Mouse (Mus musculus): ENCODE results near the gene Gbx1.
"Not testable (repeated sequence)": the region's sequence is repeated elsewhere in the genome, so short reads cannot be mapped to it uniquely, and the experiment has no call there.

Gene Gbx1

DNA sequence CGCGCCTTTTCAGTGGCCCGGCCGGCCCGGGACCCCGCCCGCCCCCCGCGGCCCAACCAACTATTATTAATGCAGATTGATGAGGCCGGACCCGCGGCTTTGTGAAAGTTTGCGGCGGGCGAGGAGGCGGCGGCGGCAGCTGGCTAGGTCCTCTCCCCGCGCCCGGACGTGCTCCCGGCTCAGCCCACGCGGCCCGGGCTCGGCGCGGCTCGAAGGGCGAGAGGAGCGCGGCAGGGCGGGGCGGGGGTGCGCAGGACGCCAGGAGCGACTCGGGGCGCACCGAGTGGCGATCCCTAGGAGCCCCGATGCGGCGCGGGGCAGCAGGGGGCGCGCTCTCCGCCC lies at the start of gene Gbx1:
Gbx1 (minus strand) TSS at position 314 of the 342 bp plus-strand sequence.
- peak; percentile 57 for DNase-seq (ENCODE audit: low read depth, low spot score)

DNA sequence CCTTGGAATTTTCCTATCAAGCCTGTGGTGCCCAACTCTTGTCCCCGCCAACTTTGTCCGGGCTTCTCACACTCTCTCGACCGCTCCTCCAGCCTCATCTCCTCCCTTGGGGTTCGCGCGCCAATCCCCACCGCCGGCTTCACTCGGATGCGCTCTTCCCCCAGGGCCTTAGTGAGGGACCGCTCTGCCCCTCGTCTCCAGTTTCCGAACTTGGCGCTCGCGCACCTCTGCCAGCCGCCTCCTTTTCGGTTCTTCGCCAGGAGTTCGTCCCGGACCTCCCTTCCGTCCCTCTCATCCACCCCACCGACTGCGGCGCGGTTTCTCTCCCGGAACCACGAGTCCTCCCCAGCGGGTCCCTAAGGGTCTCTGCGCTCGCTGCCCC lies 49.8 kb upstream of the Gbx1 start:
- no peak for DNase-seq (ENCODE audit: low read depth, low spot score)

DNA sequence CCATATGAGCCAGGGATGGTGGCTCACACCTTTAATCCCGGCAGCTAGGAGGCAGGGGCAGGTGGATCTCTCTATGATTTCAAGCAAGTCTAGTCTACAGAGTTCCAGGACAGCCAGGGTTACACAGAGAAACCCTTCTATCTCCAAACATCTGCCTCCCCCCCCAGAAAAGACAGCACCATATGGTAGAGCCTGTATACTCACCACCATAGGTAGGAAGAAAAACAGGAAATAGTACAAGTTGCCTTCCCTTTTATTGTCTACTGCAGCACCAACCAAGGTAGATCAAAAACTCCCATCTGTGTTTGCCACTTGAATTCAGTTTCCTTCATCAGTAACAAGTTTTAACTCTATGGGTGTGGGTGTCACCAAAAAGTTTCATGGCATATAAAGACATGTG lies 48.9 kb upstream of the Gbx1 start:
- no peak for DNase-seq (ENCODE audit: low read depth, low spot score)

DNA sequence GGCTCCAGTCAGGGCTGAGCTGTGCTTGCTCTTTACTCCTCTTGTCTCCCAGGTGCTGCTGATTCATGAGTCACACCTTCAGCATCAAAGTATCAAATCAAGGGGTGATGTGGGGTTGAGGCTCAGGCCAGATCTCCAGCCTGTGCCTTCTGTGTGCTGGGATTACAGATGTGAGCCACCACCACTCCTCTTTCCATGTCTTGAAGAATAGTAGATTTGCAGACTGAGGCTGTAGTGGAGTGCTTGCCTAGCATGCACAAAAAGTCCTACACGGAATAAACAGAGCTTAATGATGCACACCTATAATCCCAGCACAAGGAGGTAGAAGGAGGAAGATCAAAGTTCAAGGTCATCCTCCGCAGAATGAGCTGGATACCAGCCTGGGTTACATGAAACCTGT lies 29.7 kb upstream of the Gbx1 start, which contains the start of gene 4931409K22Rik:
4931409K22Rik (minus strand) TSS at position 101 of the 400 bp plus-strand sequence.
- no peak for DNase-seq (ENCODE audit: low read depth, low spot score)

DNA sequence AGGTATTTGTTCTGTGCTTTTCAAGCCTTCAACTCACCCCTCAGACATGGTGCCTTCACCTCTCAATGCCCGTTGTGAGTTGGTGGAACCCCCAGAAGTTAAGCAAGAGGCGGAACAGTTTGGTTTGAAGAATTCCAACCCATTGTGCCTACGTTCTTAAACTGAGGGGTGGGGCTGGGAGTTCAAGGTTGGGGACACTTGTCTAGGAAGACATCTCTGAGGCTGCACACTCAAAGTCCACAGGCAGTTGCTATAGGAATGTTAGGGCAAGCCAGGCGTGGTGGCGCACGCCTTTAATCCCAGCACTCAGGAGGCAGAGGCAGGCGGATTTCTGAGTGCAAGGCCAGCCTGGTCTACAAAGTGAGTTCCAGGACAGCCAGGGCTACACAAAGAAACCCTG lies 28.3 kb upstream of the Gbx1 start:
- DNase-seq (ENCODE audit: low read depth, low spot score), result not testable (repeated sequence)

DNA sequence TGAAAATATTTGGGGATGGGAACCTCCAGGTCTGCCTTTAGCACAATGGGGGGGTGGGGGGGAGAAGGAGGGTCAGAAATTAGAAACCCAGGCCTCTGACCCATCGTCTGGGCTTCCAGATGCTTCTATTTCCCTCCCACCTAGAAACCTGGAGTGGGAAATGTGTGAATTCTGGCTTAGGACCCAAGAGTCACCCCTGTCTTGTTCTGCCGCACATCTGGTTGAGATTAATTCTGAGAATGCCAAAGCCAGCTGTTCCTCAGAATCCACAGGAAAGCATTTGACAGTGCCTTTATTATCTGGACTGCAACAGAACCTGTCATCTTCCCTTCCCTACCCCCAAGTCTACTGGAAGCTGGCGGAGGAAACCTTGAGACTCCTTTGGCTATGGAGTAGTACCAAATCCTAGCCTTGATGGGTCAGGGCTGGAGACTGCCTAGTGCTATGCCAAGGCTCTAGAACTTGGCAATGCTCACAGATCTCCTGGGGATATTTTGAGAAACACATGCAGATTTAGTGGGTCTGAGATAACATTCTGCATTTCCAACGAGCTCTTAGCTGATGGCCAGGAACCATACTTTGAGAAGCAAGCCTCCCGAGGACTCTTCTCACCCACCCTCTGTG lies 26.7 kb upstream of the Gbx1 start:
- peak; percentile 53 for DNase-seq (ENCODE audit: low read depth, low spot score)

DNA sequence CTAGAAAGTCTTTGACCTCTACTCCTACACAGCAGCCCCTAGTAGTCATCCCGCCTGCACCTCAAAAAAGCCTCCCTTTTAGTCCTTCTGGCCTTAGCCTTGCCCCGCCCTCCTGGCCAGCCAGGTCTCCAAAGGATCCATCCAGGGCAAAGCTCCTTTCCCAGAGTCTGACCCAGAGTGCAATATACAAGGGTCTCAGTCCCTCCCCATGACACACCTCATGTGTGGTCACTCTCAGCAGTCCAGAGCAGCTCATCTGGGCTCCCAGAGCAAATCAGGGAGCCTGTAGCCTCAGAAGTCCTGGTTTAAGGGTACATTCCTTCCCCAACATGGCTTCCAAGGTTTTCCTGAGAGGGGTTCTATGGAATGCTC lies 24.3 kb upstream of the Gbx1 start:
- DNase-seq (ENCODE audit: low read depth, low spot score), result no peak

DNA sequence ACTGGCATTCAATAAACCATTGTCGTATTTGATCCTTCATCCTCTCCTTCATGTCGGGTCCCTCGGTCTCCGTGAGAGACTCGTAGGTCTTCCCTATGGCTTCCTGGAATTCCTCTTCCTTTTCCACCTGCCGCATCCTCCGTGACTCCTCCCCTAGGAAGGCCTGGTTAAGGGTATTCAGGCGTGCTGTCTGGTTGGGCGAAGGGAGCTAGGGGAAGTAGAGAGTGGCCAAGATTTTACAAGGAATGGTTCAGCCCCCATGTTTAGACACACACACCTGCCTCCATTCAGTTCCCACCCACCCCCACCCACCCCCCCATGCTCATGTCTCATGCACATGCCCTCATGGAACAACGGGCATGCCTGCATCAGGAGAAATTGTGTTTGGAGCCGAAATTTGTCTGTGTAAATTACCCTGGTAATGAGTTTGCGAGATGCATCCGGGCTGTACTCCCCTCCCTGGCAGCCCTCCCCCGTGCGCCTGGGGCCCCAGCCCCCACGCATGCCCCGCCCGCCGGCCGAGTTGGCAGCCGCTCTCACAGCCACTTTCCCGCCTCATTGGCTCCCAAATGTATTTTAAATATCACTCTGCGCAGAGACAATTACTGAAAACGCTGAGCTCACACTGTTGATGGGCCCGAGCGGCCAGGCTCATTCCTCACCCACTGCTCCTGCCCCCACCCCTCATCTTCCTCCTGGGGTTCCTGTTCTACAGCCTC lies 23.8 kb upstream of the Gbx1 start:
- DNase-seq (ENCODE audit: low read depth, low spot score), result no peak

DNA sequence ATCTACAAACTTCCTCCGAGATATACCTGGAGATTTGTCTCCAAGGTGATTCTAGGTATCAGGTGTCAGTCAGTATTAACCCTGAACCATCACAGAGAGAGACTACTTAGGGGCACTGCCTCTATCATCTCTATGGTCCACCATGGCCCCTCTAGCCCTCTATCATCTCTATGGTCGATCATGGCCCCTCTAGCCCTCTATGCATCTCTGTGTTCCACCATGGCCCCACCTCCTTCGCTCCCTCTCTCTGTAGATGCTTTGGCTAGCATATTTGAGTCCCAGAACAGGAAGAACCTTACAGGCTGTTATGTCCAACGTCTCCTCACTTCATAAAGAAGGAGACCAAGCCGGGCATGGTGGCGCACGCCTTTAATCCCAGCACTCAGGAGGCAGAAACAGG lies 15.6 kb upstream of the Gbx1 start:
- no peak for DNase-seq (ENCODE audit: low read depth, low spot score)

DNA sequence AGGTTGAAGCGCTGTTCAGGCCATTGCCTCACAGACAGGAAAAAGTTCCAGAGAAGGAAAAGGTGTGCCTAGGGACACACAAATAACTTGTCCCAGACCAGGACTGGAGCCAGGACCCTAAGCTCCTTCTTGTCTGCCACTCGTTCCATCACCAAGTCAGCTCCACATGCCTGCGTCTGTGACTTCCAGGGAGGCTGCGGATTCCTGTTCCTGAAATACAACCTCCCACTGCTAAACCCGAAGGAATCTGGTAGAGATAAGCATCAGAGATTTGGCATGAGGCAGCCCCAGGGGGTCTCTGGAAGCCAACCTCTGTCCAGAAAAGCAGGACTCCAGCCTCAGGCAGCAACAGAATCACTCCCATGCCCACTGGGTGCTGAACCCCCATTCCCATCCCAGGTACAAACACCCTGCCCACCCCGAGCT lies 14.2 kb upstream of the Gbx1 start:
- DNase-seq (ENCODE audit: low read depth, low spot score), result no peak

DNA sequence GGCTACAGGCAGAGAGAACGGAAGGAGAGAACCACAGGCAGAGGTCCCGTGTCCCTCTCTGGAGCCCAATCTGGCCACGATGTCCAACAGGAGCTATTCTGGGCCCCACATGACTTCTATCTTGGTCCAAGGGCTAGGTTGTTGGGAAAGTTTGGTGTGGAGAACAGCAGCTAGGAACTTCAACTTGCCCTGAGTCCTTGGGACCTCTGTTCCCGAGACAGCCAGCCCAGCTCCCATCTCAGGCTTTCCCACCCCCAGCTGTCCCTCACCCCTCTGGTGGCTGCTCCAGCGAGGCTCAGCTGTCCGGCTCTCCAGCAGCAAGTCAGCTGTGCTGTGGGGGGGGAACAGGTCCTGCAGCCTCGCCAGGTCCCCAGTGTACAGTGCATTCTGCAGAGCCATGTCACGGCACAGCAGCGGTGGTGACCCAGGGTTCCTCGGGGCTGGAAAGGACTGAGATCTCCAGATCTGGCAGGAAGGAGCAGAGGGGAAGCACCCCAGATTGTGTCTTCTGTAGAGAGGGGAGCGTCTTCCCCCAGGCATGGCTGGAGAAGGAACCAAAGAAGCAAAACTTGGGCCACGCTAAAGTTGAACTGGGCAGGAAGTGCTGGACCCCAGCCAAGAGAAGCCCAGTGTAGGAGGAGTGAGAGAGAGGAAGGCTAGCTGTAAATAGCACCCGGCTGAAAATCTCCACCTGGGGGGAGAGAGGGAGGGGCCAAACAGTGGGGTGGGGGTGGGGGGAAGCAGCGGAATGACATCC lies 13.6 kb upstream of the Gbx1 start, which contains the start of gene Asb10:
Asb10 (minus strand) TSS at position 592 of the 757 bp plus-strand sequence.
- DNase-seq (ENCODE audit: low read depth, low spot score), result no peak

DNA sequence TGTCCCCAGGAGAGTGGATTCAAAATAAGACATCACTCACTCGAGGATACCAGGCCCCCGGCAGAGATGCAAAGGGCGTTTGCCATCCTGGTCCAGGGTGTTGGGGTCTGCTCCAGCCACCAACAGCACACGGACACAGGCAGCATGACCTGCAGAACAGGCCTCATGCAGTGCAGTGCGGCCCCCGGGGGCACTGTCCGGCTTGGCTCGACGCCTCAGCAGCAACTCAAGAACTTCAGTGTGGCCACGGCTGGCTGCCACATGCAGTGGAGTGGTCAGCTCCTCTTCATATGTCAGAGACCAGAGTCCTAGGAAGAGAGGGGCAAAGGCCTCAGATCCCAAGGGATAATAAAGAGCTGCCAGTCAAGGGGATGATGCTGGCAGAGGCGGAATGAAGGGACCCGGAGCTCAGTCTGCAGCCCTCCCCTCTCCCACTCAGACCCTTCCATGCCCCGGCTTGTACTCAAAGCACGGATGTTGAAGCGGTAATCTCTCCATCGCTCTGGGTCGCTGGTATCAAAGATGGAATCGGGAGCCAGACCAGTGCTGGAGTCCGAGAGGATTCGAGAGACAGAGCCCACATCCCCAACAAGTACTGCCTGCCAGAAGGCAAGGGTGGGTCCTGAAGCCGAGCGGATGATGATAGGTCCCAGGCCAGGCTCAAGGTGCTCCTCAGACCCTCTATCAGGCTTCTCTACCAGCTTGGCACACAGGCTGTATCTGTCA lies 12.7 kb upstream of the Gbx1 start:
- DNase-seq (ENCODE audit: low read depth, low spot score), result no peak

DNA sequence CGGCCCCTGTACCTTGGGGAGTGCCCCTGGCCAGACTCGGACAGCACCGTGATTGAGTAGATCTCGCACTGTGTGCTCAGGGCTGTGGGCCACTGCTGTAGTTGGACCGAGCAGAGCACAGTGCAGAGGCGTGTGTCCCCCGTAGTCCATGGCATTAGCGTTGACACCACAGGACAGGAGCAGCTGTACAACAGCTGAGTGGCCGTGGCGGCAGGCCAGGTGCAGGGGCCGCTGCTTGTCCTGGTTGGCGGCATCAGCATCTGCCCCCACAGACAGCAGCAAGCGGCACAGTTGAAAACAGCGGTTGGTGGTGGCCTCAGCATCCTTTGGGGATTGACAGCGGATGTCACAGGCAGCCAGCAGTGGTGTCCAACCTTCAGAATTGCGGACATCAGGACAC lies 10.6 kb upstream of the Gbx1 start:
- no peak for DNase-seq (ENCODE audit: low read depth, low spot score)

DNA sequence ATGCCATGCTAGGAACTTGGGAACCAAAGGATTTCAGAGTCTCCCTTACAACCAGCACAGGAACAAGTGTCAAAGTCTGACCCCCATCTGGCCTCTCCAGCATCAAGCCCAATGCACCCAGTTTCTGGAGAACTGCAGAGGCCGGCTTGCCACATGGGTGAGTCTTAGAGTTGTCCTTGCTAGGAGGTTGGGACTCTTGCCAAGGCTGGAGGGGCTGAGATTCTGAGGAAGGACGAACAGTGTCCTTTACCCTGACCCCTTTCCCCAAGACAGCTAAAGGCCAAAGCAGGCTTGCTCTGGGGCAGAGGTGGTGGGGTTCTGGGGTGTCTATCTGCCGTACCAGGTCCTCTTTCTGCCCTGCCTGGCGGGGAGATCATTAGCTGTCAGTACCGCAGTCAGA lies 9.5 kb upstream of the Gbx1 start:
- no peak for DNase-seq (ENCODE audit: low read depth, low spot score)

DNA sequence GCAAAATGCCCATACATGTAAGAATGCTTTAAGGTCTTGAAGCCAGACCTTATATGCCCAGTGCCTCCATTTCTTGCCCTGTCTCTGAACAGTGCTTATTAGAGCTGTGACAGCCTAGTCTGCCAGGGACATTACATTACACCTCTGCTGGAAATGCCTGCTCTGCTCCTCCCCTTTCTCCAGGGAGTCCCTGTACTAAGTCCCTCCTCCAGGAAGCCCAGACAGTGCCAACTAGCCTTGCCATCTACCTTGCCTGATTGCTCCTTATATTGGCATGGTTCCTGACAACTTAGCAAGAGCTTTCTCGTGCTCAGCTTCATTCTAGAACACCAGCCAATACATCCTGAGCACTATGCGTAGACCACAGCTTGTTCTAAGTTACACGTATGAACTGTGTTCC lies 8.7 kb upstream of the Gbx1 start:
- no peak for DNase-seq (ENCODE audit: low read depth, low spot score)

DNA sequence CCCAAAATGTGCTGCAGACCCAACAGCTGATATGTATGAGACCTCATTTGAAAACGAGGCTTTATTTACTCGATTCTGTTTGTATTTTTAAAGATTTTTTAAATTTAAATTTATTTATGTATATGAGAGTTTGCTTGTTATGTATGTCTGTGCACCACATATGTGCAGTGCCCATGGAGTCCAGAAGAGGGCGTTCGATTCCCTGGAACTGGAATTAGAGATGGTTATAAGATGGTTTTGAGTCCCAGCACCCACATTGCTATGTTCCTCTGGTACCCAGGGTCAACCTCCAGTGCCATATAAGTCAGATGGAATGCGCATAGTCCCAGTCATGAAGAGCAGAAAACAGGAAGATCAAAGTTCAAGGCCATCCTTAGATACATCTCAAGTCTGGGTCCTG lies 7.3 kb upstream of the Gbx1 start:
- DNase-seq (ENCODE audit: low read depth, low spot score), result no peak

DNA sequence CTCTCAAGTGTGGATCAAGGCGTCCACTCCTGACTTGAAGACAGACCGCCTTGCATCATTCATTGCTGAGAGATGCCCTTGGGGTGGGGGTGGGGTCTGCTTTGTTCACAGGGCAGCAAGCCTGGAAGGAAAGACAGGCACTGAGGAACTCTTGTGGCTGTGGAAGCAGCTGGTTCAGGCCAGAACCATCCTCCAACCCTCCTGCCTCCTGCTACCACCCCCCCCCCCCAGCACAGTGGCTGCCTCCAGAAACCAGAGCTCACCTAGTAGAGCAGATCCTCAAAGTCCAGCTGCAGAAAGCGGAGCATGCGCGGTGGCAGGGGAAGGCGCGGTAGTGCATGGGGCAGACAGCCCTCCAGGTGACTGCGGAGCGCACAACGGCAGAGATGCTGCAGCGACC lies 6.4 kb upstream of the Gbx1 start:
- no peak for DNase-seq (ENCODE audit: low read depth, low spot score)

DNA sequence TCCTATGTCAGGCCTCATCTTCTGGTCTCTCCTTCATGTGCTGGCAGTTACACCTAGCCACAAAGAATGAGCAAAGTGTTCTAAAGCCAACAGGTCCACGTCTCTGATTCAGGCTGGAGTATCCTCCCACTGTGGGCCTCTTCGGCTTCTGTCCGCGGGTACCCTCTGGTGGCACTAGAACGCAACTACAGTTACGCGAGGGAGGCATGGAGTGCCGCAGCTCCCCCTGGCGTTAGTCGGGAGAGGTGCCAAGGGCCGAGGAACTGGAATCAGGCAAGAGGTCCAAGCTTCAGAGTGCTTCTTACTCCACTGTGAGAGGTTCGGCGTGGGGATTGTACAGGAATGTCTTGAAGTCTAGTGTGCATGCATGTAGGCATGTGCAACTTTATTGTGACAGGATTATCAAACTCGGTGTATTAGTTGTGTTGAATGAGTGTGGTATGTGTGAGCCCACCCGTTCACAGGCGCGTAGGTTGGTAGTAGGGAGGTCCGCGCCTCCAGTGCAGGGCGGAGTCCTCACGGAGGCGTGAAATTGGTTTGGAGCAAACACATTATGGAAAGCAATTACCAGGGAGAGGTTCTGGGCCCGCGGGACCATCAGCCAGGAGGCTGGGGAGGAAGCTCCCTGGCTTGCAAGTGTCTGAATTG lies 3.2 kb upstream of the Gbx1 start:
- DNase-seq (ENCODE audit: low read depth, low spot score), result peak; percentile 90

DNA sequence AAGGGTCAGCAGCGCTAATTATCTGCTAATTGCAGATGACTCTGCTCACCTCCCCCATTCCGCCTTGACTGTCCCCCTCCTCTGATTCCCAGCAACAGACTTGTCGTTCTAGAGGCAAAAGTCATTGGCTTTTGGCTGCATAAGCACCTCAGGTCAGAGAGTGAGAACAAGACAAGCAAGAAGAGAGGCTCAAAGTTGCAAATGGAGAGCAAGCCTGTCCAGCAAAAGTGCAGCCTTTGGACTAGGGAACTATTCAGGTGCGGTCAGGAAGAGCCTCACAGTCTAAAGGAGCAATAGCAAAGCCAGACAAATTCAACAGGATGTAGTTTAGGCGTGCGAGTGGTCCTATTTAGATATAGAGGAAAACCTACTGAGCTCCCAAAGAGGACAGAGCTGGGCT lies 778 bp upstream of the Gbx1 start:
- no peak for DNase-seq (ENCODE audit: low read depth, low spot score)

DNA sequence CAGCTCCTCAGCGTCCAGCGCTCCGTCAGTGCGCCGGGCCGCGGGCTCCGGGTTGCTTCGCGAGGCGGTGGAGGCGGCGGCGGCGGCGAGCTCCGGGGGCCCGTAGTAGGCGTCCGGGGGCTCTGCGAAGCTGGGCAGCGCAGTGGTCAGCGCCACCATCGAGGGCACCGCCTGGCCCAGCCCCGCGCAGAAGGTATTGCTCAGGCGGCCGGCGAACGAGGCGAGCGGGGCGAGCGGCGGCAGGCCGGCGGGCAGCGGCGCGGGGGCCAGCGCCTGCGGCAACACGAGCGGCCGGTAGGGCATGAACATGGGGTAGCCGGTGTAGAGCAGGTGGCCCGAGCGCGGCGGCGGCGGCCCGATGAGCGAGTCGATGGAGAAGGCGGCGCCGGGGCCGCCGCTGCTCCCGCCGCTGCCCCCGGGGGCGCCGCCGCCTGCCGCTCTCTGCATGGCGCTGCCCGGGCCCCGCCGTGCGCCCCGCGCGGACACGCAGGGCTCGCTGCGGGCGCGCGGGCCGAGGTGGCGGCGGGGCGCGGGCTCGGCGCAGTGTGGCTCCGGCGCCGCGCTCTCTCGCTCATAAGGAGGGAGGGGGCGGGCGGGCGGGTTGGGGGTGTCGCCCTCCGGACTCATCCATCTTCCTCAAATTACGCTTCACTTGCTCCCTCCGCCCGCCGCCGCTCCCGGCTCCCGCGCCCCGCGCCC lies 663 bp downstream of the Gbx1 start:
- no peak for DNase-seq (ENCODE audit: low read depth, low spot score)
